Mouse (Mus musculus) heart, postnatal 0 days (tissue): Measurements from ENCODE around the gene Rps6ka5. TPM values are rescaled to one million over a fixed set of nuclear protein-coding genes. Genes with fewer than 3 reads are reported as not detected.

Source experiments
- ATAC-seq: fragments of 200-750 bp; cut with Nextera tagmentation; 2 replicates; pipeline ENCODE4 v1.8.0; 2017; ENCODE audit warnings: low read depth, moderate number of reproducible peaks, moderate library complexity; ENCODE audit not compliant: insufficient read depth
- DNase-seq: peaks from one replicate; pipeline ENCODE4 v3.0.0-alpha.2; 2016; ENCODE audit warnings: low spot score
- H3K27ac ChIP-seq: fragments of 300-500 bp; sonication (generic); 2 replicates; pipeline ENCODE4 v1.5.1; 2014; ENCODE audit warnings: low read depth, mild to moderate bottlenecking
- H3K27me3 ChIP-seq: fragments of 300-500 bp; sonication (generic); 2 replicates; pipeline ENCODE4 v1.6.1; 2014; ENCODE audit warnings: low read length, mixed read lengths; ENCODE audit not compliant: control insufficient read depth, insufficient read depth
- H3K36me3 ChIP-seq: fragments of 300-500 bp; sonication (generic); replicated peaks from 2 replicates; pipeline ENCODE4 v1.6.1; 2014; ENCODE audit warnings: low read length, mixed read lengths; ENCODE audit not compliant: control insufficient read depth, insufficient read depth
- H3K4me1 ChIP-seq: fragments of 300-500 bp; sonication (generic); 2 replicates; pipeline ENCODE4 v1.6.1; 2014; ENCODE audit warnings: antibody characterized with exemption; ENCODE audit not compliant: control insufficient read depth, insufficient read depth
- H3K4me2 ChIP-seq: fragments of 300-500 bp; sonication (generic); 2 replicates; pipeline ENCODE4 v1.6.1; 2014; ENCODE audit warnings: low read depth, mild to moderate bottlenecking, low read length, moderate library complexity
- H3K4me3 ChIP-seq: fragments of 300-500 bp; sonication (generic); 2 replicates; pipeline ENCODE4 v1.5.1; 2014; ENCODE audit warnings: low read depth, low read length
- H3K9ac ChIP-seq: fragments of 300-500 bp; sonication (generic); replicated peaks from 2 replicates; pipeline ENCODE4 v1.6.1; 2014; ENCODE audit warnings: low read depth, low read length, mixed read lengths
- H3K9me3 ChIP-seq: fragments of 300-500 bp; sonication (generic); replicated peaks from 2 replicates; pipeline ENCODE4 v1.6.1; 2016; ENCODE audit warnings: low read length; ENCODE audit not compliant: control insufficient read depth
- CTCF ChIP-seq: IDR thresholded peaks from 2 replicates; pipeline ENCODE4 v1.5.1; 2016; ENCODE audit warnings: antibody characterized with exemption, control low read depth, low read depth
- EP300 ChIP-seq: IDR thresholded peaks from 2 replicates; pipeline ENCODE4 v1.6.1; 2016; ENCODE audit warnings: antibody characterized with exemption, low read depth
- whole genome bisulfite sequencing: fragments of 180-500 bp; shearing (Covaris S2); extraction: QIAGEN DNeasy Blood & Tissue Kit; methylation state at CpG from one replicate; pipeline ENCODE4 v1.1.7; 2014; 5-methylcytosine and 5-hydroxymethylcytosine counted together
- polyA plus RNA-seq: library from polyadenylated mRNA; unstranded; fragments of >200 nt; fragmentation: Nextera tagmentation; extraction: Ambion mirVana; gene quantifications from 2 replicates; pipeline ENCODE4 v1.2.1, GENCODE M21; 2015
- total RNA-seq: library from RNA; depleted of rRNA; stranded (reverse); fragments of >200 nt; gene quantifications from 2 replicates; pipeline ENCODE4 v1.2.3, GENCODE M21; 2014; ENCODE audit warnings: low replicate concordance

The Rps6ka5 gene
- total and polyA plus RNA-seq, 2 experiments from 2014 or later, result 2.8 to 5.0 TPM

- Histone ChIP-seq H3K4me3 (no peak overlapping the region), H3K27ac (no peak overlapping the region), H3K4me2 (no peak overlapping the region), H3K4me1 (no peaks in the 10 kb centered on the region), H3K9me3 (no peaks in the 10 kb centered on the region), H3K36me3 (no peaks in the 10 kb centered on the region), H3K9ac (no peak overlapping the region), H3K27me3 (no peaks in the 10 kb centered on the region)
- ATAC-seq, result no peak
- 81% methylated on average over 2 of the region's 2 CpGs for WGBS
- DNase-seq, result no peak
- no peak for TF ChIP-seq CTCF
- TF ChIP-seq EP300, result no peak
Measured at GRCm38 (mm10) chr12:100735581-100735980, 8.8 kb upstream of the Rps6ka5 start.

GRCm38 (mm10) chr12:100735156-100735555 lies 8.4 kb upstream of the Rps6ka5 start:
- Histone ChIP-seq H3K4me2 (no peak overlapping the region), H3K27me3 (no peaks in the 10 kb centered on the region), H3K9ac (no peak overlapping the region), H3K4me3 (no peak overlapping the region), H3K9me3 (no peaks in the 10 kb centered on the region), H3K4me1 (no peaks in the 10 kb centered on the region), H3K27ac (no peak overlapping the region), H3K36me3 (no peaks in the 10 kb centered on the region)
- no peak for ATAC-seq
- WGBS, result 72% methylated on average over 5 of the region's 5 CpGs
- DNase-seq, result no peak
- TF ChIP-seq EP300, result no peak
- no peak for TF ChIP-seq CTCF

DNA sequence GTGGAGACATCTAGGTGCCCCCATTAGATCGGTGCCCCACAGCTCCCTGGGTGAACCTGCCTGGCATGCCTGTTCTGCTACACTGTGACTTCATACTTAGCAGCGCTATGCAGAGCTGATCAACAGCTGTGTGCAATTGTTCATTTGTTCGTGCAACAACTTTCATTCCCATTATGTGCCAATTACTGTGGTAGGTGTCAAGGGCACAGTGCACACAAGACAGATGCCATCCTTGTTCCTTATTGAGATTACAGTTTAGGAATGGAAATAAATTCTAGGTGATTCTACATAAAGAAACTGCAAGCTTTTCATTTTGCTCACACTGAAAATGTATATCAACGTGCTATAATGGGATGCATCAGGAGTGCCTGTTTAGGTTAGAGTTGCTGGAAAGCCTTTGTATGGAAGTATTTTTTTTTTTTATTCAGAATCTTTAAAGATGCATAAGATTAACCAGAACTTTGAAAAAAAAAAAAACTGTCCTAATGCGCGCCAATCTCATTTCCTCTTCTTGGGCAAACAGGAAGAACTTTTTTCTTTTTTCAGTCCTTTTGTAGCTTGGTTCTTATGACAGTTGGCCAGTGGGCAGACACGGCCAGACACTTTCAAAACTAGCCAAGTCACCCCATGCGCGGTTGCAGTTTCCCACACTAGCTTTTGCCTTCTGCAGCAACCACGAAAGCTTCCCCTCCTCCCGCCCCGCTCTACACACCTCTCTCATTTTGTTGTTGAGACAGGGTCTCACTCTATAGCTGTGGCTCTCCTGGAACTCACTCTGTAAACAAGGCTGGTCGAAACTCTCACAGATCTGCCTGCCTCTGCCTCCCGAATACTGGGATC lies 2.1 kb upstream of the Rps6ka5 start:
- H3K9me3 ChIP-seq, result no peaks in the 10 kb centered on the region
- no peak overlapping the region for H3K4me3 ChIP-seq
- H3K36me3 ChIP-seq, result no peaks in the 10 kb centered on the region
- H3K4me2 ChIP-seq, result no peak overlapping the region; the same call in 1 of the 2 replicates
- peaks cover 6% of the 10 kb centered on the region for H3K4me1 ChIP-seq
- no peak overlapping the region for H3K27ac ChIP-seq
- ATAC-seq, result no peak
- H3K9ac ChIP-seq, result no peak overlapping the region; the same call in 1 of the 2 replicates
- no peaks in the 10 kb centered on the region for H3K27me3 ChIP-seq
- no peak for DNase-seq
- WGBS, result 56% methylated on average over 14 of the region's 14 CpGs
- TF ChIP-seq CTCF, result no peak
- no peak for TF ChIP-seq EP300

DNA sequence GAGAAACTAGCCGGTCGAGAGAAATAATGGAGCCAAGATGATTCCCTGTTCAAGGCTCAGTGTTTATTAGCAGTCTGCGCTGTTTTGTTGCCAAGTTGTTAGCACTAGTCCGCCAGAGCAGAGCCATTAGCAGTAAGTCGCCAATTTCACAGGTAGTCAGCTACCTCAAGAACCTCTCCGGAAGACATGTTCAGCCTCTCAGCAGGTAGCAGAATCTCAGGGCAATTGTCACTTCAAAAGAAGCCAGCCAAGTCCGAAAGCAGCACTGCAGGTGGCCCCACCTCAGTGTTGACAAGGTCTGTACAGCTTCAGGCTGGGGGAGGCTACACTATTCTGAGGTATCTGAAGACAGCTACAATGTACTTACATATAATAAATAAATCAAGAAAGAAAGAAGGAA lies 1.1 kb upstream of the Rps6ka5 start:
- Histone ChIP-seq H3K9ac (no peak overlapping the region), H3K36me3 (no peaks in the 10 kb centered on the region), H3K27me3 (no peaks in the 10 kb centered on the region), H3K9me3 (no peaks in the 10 kb centered on the region), H3K4me3 (no peak overlapping the region), H3K27ac (no peak overlapping the region), H3K4me1 (peaks cover 10% of the 10 kb centered on the region), H3K4me2 (no peak overlapping the region)
- DNase-seq (no peak), ATAC-seq (no peak)
- no peak for TF ChIP-seq CTCF
- WGBS, result 34% methylated on average over 7 of the region's 7 CpGs

DNA sequence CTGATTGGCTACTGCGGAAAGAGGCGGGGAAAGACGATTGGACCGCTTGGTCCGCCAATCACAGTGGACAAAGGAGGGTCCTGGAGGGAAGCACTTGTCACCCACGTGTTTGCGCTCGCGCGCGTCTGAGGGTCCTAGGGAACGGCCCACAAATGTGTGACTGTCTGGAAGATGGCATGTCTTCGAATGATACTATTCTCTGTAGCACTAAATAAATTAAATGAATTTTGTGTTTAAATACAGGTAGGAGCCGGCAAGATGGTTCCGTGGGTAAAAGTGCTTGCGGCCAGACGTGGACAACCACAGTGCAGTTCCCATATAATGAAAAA lies 1.4 kb downstream of the Rps6ka5 start:
- H3K4me2 ChIP-seq, result peak overlapping the region; percentile 62
- WGBS, result 6% methylated on average over 17 of the region's 17 CpGs
- DNase-seq (no peak), ATAC-seq (no peak)
- H3K9ac ChIP-seq, result peak overlapping the region; percentile 42; the same call in 1 of the 2 replicates
- H3K36me3 ChIP-seq, result no peaks in the 10 kb centered on the region
- no peaks in the 10 kb centered on the region for H3K9me3 ChIP-seq
- no peak for TF ChIP-seq CTCF
- no peak; the same call in 1 of the 2 replicates for TF ChIP-seq EP300
- no peaks in the 10 kb centered on the region for H3K27me3 ChIP-seq
- H3K4me1 ChIP-seq, result peaks cover 10% of the 10 kb centered on the region
- H3K4me3 ChIP-seq, result peak overlapping the region; percentile 59
- H3K27ac ChIP-seq, result peak overlapping the region; percentile 53
